Mouse (Mus musculus): ENCODE measurements around the gene Adamtsl5. TPM values are rescaled to one million over a fixed set of nuclear protein-coding genes. Genes with fewer than 3 reads are reported as not detected.

The Adamtsl5 gene
- 10 to 100 TPM in 2 of 4 experiments, 1 to 10 TPM in 2; 9.2 to 11.1 (median 10.3) TPM for total RNA-seq (2022)

GRCm38 (mm10) chr10:80348244-80348781 is at the start of gene Adamtsl5:
Adamtsl5 (minus strand) TSS chr10:80348412.
- DNase-seq = no peak

GRCm38 (mm10) chr10:80397524-80398173 is 49.4 kb upstream of the Adamtsl5 start:
- DNase-seq = no peak

DNA sequence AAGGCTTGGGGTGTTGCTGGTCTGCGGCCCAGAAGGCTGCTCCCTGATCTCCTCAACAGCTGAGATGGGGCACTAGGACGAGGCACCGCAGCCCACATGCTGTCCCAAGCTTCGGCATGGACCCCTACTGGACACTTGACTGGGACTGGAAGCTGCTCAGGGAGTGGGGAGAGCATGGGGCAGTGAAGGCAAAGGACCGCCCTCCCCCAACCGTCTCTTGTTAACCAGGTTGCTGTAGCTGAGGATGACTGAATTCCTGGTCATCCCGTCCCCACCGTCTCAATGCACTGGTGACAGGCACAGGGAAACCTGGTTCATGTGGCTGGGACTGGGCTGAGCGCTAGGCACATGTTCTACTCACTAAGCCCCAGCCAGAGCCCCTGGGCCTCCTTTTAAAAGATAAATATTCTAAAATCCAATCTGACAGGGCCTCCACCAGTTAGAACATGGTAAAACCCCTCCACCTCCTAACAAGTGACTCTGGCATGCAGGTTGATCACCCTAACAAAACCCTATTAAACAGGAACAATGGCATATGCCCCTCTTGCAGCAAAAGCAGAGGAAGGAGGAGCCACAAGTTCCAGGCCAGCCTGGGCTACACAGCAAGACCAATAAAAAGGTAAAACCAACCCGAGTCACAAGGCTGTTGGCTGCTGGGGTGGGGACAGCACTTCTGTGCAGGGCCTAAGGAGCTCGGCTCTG is 48.8 kb upstream of the Adamtsl5 start:
- no peak for DNase-seq

DNA sequence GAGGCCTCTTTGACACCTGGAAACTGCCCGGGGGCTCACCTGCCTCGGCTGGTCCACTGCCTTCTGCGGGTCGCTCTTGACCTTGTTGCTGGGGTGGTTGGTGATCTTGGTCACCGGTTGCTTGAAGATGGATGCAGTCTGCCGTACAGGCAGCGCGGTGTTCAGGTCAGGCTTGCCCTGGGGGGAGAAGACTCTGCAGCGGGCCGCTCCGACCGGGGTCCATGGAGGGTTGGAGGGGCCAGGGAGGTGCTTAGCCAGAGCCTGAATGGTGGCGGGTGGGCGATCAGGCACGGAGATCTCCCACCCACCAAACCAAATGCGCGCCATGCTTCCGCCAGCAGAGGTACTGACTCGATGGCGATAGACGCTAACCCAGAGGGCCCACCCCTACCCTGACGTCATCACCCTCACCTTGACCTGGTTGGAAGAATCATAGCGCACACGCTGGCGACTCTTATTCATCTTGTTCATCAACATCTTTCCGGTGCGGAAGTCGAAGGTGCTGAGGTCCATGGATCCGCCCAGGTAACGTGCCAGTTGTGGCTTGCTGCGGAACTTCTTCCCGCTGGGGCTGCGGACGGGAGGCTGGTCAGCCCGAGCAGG is 46.9 kb upstream of the Adamtsl5 start:
- DNase-seq = no peak

DNA sequence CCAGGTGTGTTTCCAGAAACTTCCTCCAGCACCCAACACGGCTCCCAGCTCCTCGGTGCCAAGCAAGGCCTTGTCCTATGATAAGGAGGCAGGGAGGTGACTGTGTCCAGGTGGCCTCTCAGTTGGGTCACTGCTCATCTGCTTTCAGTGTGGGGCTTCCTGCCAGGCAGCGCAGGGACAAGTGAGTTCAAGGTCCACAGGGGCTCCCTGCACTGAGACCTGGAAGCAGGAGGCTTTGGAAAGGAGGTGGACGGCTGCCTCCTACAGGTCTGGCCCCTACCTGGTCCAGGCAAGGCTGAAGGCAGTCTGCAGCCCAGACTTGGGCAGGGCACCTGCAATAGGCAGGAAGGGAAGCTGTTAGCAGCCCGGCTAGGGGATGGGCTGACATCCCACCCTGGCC is 44.5 kb upstream of the Adamtsl5 start:
- DNase-seq = no peak

DNA sequence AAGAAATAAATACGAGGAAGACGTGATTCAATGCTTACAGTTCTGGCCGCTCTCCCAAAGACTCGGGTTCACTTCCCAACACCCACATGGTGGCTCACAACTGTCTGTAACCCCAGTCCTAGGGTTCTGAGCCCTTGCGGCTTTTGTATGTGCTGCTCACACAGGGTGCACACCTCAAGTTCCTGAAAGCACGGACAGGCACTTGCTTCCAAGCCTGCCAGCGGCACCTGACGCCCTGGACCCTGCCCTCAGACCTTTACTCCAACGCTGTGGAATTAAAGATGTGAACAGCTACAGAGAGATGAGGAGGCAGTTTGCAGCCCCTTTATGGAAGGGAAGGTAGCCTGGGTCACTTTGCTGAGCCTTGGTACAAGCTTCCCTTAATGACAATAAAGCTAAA is 42.5 kb upstream of the Adamtsl5 start:
- no peak for DNase-seq

GRCm38 (mm10) chr10:80389185-80389708 is 41.0 kb upstream of the Adamtsl5 start:
- DNase-seq = no peak

DNA sequence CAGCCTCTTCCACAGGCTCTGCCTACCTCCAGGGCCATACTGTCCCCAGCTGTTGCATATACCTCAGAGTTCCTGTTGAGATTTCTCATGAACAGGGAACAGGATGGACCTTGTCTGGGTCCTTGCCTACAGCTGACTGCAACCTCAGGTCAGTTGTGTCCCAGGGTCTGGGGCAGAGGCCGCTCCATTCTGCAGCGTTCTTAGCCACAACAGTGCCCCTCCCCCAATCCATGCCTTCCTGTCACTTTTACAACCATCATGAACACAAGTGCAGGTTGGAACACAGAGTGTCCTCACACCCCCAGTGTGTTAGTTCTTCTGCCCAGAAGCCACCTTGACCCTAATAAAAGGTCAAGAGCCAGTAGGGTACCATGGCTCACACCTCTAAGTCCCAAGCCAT is 40.5 kb upstream of the Adamtsl5 start:
- no peak for DNase-seq

GRCm38 (mm10) chr10:80387522-80387959 is 39.3 kb upstream of the Adamtsl5 start, which contains the start of gene Mex3d:
Mex3d (minus strand) TSS chr10:80387659.
- no peak for DNase-seq

GRCm38 (mm10) chr10:80386735-80387471 is 38.7 kb upstream of the Adamtsl5 start:
- no peak for DNase-seq

DNA sequence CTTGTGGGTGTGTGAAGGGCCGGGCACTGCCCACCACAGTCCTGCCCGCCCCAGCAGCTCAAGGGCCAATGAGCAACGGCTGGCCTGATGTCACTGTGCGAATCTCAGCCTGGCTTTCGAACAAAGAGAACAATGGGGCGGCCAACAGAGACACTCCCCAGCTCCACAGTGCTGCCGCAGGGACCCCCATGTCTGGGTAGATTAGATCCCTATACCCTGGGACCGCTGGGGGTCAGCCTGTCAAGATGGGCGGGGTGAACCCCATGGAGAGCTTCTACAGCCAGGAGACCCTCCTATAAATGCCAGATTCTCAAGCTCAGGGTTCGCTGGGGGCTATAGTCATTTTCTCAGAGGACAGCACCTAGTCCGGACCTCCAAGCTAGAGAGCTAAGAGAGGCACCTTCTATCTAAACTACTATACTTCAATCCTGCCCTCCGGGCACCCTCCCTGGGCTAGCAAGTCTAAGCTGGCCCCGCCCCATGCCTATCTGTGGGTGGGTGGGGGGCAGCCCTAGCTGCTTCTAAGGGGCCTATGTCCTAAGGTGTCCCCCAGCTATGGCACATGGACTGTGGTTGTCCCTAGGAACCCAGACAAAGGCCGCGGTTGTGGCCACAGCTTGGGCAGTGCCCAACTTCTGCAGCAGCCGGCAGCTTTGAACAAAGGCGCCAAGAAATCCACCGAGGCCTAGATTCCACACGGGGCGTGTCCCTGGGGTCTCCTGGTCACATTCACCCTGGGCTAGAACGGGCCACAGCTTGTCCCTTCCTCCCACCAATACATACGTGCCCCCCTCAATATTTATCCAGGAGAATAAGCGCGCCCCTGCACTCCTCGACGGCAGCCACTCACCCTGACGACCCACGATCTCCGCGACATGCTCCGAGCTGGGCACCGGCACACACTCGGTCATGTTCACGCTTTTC is 37.9 kb upstream of the Adamtsl5 start:
- no peak for DNase-seq

- DNase-seq = no peak
Measured at GRCm38 (mm10) chr10:80385310-80385709, 37.1 kb upstream of the Adamtsl5 start.

- no peak for DNase-seq
Measured at GRCm38 (mm10) chr10:80384709-80385108, 36.5 kb upstream of the Adamtsl5 start.

DNA sequence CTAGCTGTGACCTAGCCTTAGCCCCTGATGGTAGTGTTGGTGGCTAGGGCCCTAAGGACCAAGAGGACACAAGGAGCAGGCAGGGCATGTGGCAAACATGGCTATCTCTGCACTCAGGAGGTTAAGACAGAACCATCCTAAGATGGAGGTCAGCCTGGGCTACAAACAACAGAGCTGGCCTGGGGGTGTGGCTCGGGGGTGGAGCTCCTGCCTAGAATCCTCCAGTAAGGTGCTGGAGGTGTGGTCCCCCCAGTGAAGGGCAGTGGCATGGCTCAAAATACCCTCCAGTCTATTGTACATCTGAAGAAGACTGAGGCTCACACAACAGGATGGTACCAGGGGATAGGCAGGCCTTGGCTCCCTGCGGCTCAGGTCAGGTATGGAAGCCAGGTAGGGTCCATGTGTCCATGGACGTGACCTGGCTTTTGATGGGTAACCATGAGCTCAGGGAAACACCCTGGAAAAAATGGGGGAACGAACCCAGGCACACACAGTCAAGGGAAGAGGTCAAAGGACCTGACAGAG is 36.0 kb upstream of the Adamtsl5 start:
- DNase-seq = peak; percentile 24

GRCm38 (mm10) chr10:80383431-80383830 is 35.2 kb upstream of the Adamtsl5 start:
- no peak for DNase-seq

DNA sequence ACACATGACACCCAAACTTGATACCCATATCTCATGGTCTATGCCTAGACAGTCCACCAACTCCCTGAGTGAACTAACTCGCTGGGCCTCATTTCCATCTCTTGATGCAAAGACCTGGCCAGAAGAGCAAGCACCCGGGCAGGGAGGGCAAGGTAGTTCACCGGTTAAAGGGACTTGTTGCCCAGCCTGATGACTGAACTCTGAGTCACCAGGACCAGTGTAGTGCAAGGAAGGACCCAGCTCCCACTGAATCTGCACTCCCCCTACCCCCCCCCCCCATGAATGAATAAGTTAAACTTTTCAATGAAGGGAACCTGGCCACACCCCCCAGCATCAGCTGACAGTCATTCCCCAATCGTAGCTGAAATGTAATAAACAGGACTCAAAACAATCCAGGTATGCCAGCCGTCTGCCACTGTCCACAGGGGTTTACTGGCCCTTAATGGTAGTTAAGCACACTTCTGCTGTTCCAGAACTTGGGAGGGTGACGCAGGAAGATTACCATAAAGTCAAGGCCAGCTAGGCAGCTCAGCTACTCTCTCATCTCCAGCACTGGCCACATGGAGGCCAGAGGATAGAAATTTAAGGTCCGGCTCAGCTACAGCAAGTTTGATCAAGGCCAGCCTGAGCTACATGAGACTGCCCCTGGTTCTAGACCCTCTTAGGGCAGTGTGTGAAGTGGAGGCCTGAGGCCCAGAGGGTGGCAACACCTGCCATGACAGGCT is 34.6 kb upstream of the Adamtsl5 start:
- DNase-seq = no peak

GRCm38 (mm10) chr10:80377716-80378115 is 29.5 kb upstream of the Adamtsl5 start:
- DNase-seq = no peak

DNA sequence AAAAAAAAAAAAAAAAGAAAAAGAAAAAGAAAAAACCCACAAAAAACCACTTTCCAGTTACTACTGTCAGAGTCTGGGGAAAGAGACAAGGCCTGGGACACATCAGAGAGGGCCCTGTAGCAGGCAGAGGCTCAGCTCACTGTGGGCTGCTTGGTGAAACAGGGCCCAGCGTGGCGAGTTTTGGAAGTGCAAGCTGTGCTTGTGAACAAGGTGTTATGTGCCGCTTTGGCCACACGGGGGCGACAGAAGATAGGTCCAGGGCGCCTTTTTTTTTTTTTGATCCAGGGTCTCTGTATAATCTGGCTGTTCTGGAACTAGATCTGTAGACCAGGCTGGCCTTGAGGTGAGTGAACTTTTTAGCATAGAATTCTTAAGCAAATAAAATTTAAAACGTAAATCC is 27.9 kb upstream of the Adamtsl5 start:
- peak; percentile 79 for DNase-seq

- no peak for DNase-seq
Measured at GRCm38 (mm10) chr10:80374063-80374462, 25.9 kb upstream of the Adamtsl5 start.

DNA sequence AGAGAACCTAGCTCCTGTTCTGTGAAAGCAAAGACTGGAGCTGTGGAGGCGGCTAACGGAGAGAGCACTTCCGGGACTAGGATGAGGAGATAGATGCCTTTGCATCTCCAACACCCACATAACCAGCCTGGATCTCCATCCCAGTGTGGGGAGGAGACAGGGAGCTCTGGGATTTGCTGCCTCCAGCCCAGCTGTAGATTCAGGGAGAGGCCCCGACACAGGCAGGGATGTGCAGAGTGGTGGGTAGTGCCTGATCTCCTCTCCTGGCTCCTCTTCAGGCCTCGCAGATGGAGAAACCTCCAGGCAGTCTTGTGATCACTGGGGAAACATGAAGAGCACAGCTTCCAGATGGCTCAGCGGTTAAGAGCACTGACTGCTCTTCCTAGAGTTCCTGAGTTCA is 24.5 kb upstream of the Adamtsl5 start:
- no peak for DNase-seq
